Mouse (Mus musculus) left cerebral cortex, postnatal 14 days (tissue): ENCODE measurements at regions not wholly inside any gene's neighbourhood (a gene's known extent, or its start where the extent isn't known, plus 50 kb on each side); places are given as distances from the start of the nearest gene placed in this dataset.
"Not testable (repeated sequence)": the region's sequence is repeated elsewhere in the genome, so short reads cannot be mapped to it uniquely, and the experiment has no call there.

ENCODE experiments used
- DNase-seq, 2 experiments: peaks; one replicate each; pipeline ENCODE4 v3.0.0; 2021 to 2022; ENCODE audit warnings: low spot score in 2 of 2, mixed read lengths in 1 of 2
- intact Hi-C: fragments of 180-260 bp; cut with DNase I; formaldehyde crosslinking; loops from one replicate; pipeline ENCODE4 v1.15.1; 2025

DNA sequence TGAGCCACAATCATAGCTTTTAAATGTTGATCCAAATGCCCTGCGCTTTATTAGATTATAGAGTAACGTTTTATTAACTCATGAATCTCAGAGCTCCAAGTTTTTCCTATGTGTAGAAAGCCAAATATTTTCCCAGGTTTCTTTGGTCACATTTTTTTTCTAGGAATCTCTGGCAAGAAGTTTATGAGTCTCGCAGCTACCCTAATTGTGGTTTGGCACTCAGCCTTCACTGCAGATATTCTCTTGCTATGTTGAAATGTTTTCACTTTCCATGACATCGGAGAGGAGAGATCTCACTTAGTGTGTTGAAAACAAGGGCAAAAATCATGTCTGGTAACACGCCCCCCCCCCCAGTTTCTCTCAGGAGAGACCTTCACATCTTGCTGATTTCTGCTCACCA is 212.4 kb downstream of the Tmem26 start:
- intact Hi-C loops: no loop called here
- DNase-seq: no peak

DNA sequence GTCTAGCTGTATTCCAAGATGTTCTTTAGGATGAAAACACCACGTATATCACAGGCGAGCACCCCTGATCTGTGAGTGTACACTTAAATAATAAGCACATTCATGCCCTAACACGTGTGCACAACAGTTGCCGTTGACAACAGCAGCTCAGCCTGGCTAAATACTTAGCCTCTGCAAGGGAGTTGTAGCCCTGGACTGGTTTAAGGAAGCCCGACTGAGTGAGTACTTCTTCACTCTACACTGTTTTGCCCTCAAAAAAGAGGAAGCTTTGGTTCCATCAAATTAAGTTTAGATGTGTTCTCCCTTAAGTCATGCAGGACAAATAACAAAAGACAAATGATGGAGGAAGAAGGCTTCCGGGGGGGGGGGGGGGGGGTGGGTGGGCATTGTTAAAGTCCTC is 208.0 kb upstream of the Rhobtb1 start:
- no peak for DNase-seq
- intact Hi-C loops: no loop called here

DNA sequence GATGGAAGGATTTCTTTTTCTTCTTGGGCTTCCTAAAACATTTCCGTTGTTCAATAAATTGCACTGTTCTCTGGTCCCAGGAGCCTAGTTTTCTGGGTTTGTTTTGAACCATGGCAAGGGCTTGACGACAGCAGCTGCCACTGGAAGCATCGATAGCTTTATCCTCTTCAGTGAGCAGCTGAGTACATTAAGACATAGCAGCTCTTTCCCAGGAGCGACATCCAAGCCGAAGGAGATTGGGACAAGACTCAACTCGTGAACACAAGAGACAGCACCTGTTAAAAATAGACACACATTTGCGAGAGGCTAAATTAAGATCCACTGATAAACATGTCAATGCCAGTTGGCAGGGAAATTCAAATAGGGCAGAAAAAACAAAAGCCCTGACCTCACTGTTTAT is 194.7 kb upstream of the Rhobtb1 start:
- intact Hi-C loops: no loop called here

DNA sequence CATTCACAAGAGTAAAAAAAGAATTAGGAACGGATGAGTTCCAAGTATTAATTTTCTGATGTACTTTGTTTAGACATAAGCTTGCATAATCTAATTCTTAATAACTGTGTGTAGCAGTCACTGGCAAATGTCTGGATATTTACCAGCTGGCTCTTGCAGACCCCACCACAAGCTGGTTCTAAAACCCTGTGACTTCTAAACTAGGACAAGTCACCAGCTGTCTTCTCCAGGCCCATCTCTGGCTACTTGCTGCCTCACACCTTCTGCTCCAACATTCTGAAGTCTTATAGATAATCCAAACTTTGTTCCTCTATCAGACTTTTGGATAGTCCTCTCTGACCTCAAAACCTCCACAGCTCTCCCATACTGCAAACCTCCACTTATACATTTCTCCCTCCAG is 189.9 kb upstream of the Rhobtb1 start:
- DNase-seq: no peak
- intact Hi-C loops: no loop called here

More for the DNA sequence above, 194.7 kb upstream of the Rhobtb1 start:
- no peak for DNase-seq

DNA sequence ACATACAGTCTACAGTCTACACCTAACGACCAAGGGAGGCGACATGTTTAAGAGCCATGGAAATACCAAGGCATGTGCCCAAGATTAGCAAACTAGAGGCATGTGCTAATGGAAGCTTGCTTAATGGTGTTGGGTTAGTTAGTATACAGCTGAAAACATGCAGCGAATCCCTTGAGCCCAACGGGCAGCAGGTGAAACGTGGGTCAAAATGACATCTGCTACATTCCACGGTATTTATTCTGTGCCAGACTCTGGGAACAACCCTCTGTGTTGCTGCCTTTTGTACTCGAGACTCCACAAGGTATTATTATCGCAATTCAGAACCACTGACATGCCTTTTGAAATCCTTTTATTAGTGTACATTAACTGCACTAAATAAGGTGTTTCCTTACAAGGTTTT is 188.1 kb upstream of the Rhobtb1 start:
- DNase-seq: no peak
- intact Hi-C loops: no loop called here

DNA sequence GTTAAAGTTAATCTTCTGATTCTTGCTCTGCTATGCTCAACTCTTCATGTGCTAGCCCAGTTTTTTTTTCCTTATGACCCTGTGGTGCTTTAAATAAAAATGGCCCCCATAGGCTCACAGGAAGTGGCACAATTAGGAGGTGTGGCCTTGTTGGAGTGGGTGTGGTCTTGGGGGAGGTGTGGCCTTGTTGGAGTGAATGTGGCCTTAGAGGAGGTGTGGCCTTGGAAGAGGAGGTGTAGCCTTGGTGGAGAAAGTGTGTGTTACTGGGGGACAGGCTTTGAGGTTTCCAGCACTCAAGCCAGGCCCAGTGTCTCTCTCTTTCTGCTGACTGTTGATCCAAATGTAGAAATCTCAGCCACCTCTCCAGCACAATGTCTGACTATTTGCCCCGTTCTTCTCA is 186.0 kb upstream of the Rhobtb1 start:
- intact Hi-C loops: no loop called here
- no peak for DNase-seq

DNA sequence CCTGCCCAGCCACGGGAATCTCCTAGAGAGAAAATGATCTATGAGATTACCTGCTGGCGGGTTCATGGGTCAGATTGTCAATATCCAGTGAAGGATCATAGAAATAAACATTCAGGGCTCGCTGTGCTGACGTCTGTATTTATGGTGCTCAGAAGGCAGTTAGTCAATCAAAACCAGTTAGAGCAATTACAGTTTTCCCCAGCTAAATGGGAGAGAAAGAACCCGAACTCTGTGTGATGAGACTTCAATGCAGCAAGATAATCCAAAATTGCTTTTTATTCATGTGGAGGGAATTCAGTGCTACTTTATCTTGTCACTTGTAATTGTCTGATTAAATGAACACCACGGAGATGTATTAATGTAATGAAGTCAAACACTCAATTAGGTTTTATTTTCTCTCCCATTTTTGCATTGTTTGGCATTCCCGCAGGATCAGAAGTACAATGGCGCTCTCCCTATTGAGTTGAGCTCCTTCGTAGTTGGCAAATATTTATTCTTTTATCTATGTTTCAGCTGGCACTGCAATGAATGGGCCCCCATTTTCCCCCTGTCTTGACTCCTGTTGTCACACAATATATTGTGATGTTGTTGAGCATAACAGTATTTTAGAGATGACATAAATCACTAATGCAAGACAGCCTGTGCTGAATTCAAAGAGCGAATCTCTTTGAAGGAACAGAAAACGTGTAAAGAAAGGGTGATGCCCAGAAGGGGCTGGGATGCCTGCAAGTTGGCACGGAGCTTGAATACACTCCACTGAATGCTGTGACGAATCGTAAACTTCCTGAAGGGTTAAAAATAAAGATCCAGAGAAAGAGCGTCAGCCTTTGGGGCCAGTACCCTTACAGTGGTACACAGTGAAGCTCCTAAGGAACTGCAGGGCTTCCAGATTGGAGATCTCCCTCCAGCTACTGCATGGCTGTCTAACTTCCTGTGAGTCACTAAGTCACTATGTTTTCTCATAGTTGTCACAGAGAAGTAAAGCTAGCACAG is 183.0 kb upstream of the Rhobtb1 start:
- no peak for DNase-seq
- intact Hi-C loops: no loop called here

DNA sequence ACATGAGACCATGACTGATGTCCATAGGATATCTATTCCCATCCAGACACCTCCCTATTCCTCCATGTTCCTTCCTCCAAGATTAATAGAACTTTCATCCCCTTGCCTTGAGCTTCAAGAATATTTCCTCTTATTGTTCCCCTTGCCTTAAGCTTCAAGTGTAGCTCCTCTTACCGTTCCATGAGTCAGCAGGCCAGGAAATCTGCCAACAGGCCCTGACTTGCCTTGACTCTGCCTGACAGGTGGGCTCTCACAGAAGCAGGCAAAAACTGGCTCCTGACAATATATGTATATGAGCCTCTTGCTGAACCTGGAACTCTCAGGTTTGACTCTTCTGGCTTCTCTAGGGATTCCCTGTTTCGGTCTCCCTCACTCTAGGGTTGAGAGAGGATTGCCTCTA is 180.7 kb upstream of the Rhobtb1 start:
- intact Hi-C loops: no loop called here
- DNase-seq: no peak

DNA sequence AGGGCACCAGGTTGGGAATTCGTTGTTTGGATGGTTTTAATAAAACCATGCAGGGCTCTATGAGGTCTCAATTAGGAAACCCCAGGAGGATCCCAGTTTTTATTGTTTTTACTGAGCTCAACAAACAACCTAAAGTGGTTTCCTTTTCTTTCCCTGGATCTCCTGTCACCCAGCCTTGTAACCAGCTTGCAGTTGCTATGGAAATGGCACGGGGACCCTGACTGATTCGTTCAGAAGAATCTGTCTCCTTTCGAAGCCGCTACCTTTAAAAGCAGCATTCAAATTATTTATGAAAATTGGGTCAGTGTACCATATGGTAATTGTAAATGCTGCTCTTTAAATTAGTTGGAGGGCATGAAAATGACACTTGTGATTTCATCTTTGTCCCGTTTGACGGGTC is 176.5 kb upstream of the Rhobtb1 start:
- no peak for DNase-seq
- intact Hi-C loops: no loop called here

DNA sequence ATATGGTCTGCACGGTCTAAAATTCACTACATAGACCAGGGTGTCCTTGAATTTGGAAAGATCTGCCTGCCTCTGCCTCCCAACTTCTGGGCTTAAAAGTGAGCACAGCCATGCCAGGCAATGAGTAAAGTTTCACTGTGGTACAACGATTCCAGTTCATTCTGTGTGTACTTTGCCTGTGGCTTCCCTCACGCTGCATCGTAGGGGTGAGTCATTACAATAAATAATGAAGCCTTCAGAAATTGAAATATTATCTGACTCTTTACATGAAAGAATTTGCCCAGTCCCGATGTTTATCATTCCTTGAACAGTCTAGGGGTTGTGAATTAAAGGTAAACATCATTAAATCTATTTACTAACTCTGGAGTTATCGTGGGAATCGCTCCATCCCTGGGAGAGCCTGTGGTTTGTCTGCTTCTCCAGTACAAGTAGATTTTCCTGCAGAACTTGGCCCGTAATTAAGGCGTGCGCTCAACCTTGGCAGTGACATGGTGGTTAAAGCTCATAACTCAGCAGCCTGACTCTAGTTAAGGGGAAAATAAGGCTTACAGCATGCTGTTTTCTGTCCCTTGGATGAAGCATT is 174.7 kb upstream of the Rhobtb1 start:
- intact Hi-C loops: no loop called here

DNA sequence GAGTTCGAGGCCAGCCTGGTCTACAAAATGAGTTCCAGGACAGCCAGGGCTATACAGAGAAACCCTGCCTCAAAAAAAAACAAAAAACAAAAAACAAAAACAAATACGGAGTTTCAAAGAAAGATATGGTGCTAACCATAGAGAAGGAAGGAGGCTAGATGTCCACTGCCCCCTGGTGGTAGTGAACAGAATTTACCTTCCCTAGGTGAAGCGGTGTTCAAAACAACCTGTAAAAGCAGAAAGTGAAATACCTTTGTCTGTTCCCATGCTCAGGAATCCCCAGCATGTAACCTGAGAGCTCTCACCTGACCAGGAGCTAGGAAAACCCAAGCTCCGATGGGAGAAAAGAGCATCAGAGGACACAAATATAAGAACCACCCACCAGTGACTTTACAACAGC is 173.1 kb upstream of the Rhobtb1 start:
- intact Hi-C loops: no loop called here
- DNase-seq: no peak

More for the DNA sequence above, 174.7 kb upstream of the Rhobtb1 start:
- no peak for DNase-seq

DNA sequence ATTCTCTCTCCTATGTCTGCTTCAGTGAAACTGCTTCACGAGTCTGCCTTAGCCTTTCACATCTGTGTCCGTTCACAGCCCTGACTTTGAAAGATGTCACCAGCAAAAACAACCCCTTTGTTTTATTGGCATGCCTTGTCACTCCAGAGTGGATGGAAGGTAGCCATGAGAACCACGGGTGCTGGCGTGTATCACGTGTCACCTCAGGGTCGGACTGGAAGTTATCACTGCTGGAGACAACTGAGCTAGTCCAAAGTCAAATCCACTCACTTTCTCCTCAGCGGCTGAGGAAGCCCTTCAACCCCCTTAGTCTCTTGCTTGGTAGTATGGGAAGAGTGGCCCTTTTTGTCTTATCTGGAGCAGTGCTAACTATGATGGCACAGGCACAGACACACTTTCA is 171.3 kb upstream of the Rhobtb1 start:
- intact Hi-C loops: no loop called here
- DNase-seq: no peak

DNA sequence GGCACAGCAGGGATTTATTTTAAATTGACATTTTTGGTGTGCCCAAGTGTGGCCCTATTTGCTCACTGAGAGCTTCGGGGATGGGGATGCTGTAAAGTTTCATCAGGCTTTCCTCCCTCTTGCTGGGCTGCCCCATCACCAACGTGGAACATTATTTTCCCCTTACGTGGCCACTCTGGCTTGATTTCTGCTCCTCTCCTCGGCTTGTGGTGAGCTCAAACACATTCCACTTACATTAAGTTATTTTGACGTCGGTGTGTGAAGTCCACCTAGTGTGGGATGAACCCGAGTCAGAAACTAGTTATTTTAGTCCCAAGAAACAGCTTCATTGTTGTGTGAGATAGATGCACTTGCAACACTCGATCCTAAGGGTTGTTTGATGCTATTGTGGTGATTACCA is 168.9 kb upstream of the Rhobtb1 start:
- intact Hi-C loops: no loop called here
- no peak for DNase-seq

DNA sequence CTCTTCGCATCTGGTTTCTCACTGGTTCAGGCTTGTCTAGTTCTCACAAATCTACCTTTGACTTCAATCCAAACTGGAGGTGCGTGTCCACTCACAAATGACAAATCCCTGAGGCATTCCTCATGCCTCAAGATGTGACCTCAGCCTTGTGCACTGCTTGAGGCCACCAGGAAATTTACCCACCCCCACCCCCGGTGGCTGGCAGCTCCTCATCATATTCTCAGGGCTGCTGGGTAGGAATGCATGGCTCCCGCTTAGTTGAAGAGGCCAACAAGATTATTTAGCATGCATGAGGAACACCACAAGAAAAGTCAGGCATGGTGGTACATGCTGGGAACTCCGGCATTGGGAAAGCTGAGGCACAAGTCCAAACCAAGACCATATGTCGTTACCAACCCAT is 160.7 kb upstream of the Rhobtb1 start:
- no peak for DNase-seq
- intact Hi-C loops: no loop called here

DNA sequence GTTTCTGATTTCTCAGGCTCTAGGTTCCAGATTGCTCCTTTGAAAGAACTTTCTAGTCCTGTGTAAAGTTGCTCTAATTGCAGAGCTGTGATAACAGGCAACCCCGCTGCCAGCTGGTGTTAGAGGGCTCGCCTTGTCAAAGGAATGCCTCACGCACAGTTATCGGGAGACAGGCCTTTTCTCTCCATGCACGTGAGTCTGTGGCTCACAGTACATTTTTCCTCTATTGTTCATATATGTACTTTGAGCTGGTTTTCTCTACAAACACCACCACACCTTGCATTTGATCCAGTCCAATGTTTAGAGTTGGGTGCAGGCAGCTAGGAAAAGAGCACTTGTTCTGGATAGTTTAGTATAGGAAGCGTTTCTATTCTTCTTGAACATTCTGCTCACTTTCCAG is 151.6 kb upstream of the Rhobtb1 start:
- no peak for DNase-seq
- intact Hi-C loops: no loop called here

DNA sequence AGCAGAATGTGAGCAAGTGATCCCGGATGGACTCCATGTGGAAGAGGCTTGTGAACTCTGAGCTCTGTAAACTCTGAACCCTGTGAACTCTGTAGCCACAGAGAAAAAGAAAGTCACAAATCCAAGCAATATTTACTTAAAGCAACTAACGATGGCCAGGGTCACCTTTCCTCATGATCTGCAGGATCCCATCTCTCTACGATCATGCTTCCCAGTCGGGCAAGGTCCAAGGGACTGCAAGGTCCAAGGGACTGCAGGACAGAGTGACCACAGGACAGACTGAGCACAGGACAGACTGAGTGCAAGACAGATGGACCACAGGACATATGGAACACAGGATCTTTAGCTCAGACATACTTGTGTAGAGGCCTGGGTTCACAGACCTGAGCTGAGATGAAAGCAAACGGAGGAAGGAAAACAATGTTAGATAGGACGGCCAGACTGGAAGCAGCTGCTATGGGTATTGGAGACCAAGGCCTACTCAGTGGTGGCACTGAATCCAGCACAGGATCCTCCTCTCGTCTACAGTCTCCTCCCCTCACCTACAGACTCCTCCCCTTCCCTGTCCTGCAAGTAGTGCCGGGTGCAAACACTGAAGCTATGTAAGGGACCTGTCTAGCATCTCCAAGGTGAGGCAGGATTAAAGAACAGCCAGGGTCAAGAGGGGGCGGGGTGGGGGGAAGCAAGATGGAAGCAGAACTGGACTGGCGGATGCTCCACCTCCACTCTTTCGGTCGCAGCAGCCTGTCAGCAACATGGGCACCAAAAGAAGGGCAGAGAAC is 149.4 kb upstream of the Rhobtb1 start:
- intact Hi-C loops: no loop called here
- DNase-seq: no peak

DNA sequence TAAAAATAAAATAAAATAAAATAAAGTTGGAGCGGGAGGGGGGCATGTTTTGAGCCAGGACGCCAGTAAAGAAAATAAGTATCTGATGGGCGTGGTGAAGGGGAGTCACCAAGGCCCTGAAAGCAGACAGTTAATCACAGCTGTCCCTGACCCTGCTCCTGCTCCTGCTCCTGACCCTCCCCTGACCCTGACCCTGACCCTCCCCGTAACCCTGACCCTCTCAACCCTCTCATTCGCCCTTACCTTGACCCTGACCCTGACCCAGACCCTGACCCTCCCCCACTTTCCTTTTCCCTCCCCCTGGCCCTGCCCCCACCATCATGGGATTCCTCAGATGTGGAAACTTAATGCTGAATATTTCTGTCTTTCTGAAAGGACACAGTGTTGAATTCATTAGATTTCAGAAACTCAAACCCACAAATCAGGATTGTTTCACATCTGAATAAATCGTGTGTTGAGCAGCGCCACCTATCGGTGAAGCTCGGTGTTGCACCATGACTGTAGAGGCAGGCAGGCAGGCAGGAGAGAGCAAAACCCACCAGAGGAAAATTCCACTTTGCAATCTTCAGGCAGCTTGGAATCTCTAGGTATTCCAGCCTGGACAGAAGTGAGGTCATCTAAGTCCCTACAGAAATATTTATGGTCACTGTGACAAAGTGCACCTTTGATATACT is 145.9 kb upstream of the Rhobtb1 start:
- intact Hi-C loops: no loop called here
- DNase-seq: peak; percentile 93 to 94

DNA sequence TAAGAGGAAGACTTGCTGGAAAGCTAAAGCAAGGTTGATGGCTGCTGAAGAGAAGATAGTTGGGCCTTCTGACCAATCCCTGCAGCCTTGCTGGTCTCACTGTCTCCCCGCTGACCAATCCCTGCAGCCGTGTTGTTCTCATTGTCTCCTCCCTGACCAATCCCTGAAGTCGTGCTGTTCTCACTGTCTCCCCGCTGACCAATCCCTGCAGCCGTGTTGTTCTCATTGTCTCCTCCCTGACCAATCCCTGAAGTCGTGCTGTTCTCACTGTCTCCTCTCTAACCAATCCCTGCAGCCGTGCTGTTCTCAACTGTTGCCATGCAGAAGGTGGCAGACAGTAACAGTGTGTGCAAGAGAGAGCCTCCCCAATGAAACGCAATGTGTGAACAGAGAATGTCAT is 142.6 kb upstream of the Rhobtb1 start:
- intact Hi-C loops: not testable (repeated sequence)
- DNase-seq: peak in 1 of 2 experiments; percentile 17

DNA sequence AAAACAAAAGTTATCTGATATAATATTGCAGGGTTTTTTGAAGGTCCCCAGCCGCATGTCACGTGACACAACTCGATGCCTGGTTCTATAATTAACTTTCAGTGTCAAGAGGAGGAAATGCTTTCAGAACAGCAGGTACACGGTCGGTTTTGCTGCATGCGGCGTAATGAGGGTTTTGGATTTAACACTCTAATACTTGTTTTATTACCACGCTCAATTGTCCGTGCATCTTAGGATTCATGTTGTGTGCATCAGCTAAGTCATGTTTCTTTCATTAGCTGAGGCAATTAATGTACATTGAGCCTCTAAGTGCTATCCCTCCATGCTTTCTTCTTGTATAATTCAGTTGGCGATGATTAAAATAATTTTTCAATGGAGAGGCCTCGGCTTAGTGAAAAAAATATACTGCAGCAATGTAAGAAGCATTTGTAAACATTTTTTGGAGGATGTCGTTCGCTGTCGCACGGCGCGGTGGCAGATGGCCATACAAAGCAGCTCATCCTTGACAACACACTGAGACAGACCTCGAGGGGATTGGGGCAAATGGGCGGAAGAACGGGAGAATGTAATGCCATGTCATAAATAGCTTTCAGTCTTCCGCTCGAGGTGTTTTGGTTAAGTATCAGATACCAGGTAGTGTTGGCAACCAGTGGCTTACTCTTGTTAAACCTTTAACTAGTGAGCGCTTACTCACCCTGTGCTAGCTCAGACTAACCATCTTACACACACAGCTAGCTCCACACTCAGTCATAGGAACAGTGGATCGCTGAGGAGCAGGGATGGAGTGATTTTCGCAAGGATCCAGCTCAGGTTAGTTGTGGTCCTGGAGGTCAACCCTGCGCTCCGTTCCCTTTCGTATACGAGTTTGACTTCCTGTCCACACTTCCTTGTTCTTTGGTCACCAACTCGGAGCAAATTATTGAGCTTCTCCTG is 130.2 kb upstream of the Rhobtb1 start:
- intact Hi-C loops: no loop called here
- no peak for DNase-seq
